Mouse (Mus musculus) stomach, embryonic 16.5 days (tissue): ENCODE data around the gene Sfxn1. TPM values are rescaled to one million over a fixed set of nuclear protein-coding genes. Genes with fewer than 3 reads are reported as not detected.

Experiments
- ATAC-seq: fragments of 200-750 bp; cut with Nextera tagmentation; 2 replicates; pipeline ENCODE4 v1.8.0; 2017; ENCODE audit warnings: moderate number of reproducible peaks, moderate TSS enrichment; ENCODE audit not compliant: insufficient read depth, low FRiP score
- H3K27ac ChIP-seq: fragments of 300-500 bp; sonication (generic); 2 replicates; pipeline ENCODE4 v1.5.1; 2014; ENCODE audit warnings: low read length
- H3K27me3 ChIP-seq: fragments of 300-500 bp; sonication (generic); 2 replicates; pipeline ENCODE4 v1.6.1; 2014; ENCODE audit warnings: low read length, control low read depth, mixed read lengths; ENCODE audit not compliant: control insufficient read depth, insufficient read depth
- H3K36me3 ChIP-seq: fragments of 300-500 bp; sonication (generic); 2 replicates; pipeline ENCODE4 v1.6.1; 2014; ENCODE audit warnings: low read length; ENCODE audit not compliant: control insufficient read depth, insufficient read depth
- H3K4me1 ChIP-seq: fragments of 300-500 bp; sonication (generic); 2 replicates; pipeline ENCODE4 v1.6.1; 2014; ENCODE audit warnings: low read length, control low read depth, mixed read lengths; ENCODE audit not compliant: control insufficient read depth, insufficient read depth
- H3K4me2 ChIP-seq: fragments of 300-500 bp; sonication (generic); 2 replicates; pipeline ENCODE4 v1.6.1; 2014; ENCODE audit warnings: low read depth, low read length, mixed read lengths
- H3K4me3 ChIP-seq: fragments of 300-500 bp; sonication (generic); replicated peaks from 2 replicates; pipeline ENCODE4 v1.5.1; 2014; ENCODE audit warnings: mild to moderate bottlenecking, low read length
- H3K9ac ChIP-seq: fragments of 300-500 bp; sonication (generic); 2 replicates; pipeline ENCODE4 v1.6.1; 2014; ENCODE audit warnings: low read length
- H3K9me3 ChIP-seq: fragments of 300-500 bp; sonication (generic); replicated peaks from 2 replicates; pipeline ENCODE4 v1.6.1; 2016; ENCODE audit warnings: low read length, control low read depth; ENCODE audit not compliant: control insufficient read depth
- WGBS: fragments of 180-500 bp; shearing (Covaris S2); extraction: QIAGEN DNeasy Blood & Tissue Kit; methylation state at CpG from one replicate; pipeline ENCODE4 v1.1.7; 2014; 5-methylcytosine and 5-hydroxymethylcytosine counted together
- polyA plus RNA-seq: library from polyadenylated mRNA; unstranded; fragments of >200 nt; fragmentation: Nextera tagmentation; extraction: Ambion mirVana; gene quantifications from 2 replicates; pipeline ENCODE4 v1.2.1, GENCODE M21; 2015

Sfxn1 gene
- polyA plus RNA-seq, 1 experiment from 2014 or later: 64.0 TPM

DNA sequence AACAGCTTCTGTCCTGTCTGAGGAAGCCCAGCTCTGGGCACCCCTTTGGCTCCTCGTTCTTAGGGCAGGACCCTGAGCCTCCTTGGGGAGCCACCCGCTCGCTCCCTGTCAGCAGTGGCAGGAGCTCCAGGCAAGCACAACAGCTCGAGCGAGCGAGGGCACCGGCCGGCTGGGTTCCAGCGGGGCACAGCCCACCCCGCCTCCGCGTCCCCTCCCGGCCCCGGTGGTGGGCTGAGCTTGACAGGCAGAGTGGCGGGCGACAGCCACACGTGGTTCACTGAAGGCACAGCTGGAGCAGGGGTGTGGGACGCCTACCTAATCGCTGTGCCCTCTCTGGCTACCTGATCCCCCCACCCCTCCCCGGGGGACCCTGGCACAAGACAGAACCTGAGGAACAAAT is 16.7 kb upstream of the Sfxn1 start:
- Histone ChIP-seq H3K4me2 (peak overlapping the region; percentile 90), H3K36me3 (no peaks in the 10 kb centered on the region), H3K4me3 (peak overlapping the region; percentile 50), H3K9me3 (no peaks in the 10 kb centered on the region), H3K9ac (peak overlapping the region; percentile 63), H3K27ac (no peak overlapping the region), H3K27me3 (peaks cover 24% of the 10 kb centered on the region), H3K4me1 (peaks cover 6% of the 10 kb centered on the region; the same call in 1 of the 2 replicates)
- WGBS: 1% methylated on average over 20 of the region's 20 CpGs
- ATAC-seq: no peak

DNA sequence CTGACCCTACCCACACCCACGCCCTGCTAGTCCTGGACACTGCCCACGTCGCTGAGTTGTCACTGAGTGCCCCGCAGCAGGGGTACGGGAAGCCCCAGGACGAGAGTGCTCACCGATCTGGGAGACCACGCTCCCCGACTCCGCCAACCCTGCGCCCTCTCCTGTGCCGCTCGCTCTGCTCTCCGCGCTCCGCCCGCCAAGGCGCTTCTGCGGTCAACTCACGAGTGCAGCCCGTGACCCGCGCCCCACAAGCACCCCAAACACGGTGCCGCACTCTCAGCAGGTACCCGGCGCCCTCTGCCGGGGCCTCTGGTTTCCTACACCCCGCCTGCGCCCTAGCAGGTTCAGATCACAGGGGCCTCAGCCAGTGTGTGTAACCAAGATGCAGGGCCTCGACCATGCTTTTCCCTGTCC is 16.2 kb upstream of the Sfxn1 start, which contains the start of gene Drd1:
Gene Drd1 (minus strand): TSS at position 258 of the 414 bp plus-strand sequence.
- Histone ChIP-seq H3K4me2 (peak within 1 kb of the TSS; percentile 90), H3K27ac (no peak within 1 kb of the TSS), H3K9me3 (no peaks in the 10 kb centered on the region), H3K4me3 (peak within 1 kb of the TSS; percentile 50), H3K4me1 (peaks cover 6% of the 10 kb centered on the region; the same call in 1 of the 2 replicates), H3K36me3 (no peaks in the 10 kb centered on the region), H3K9ac (peak within 1 kb of the TSS; percentile 63), H3K27me3 (peaks cover 24% of the 10 kb centered on the region)
- under 1% methylated on average over 31 of the region's 31 CpGs for WGBS
- peak; percentile 58; the same call in 1 of the 2 replicates for ATAC-seq

DNA sequence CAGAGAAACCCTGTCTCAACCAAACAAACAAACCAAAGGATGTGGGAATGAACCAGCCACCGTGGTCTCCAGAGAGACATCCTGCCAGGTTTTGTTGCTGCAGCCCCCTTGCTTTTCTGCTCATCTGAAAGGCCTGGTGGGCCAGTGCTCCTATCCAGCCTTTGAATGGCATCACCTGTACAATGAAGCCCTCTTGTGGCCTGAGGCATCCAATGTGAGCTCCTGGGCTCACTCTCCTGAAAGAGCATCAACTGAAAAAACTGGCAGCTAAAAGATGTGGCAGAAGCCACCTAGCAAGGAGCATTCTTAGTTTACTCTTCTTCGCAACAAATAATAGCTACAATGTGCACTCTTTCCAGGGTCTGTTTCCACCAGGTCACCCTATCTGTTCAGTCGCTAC is 9.6 kb upstream of the Sfxn1 start:
- 86% methylated on average over 3 of the region's 3 CpGs for whole genome bisulfite sequencing
- no peaks in the 10 kb centered on the region for H3K27me3 ChIP-seq
- no peaks in the 10 kb centered on the region for H3K36me3 ChIP-seq
- H3K9me3 ChIP-seq: no peaks in the 10 kb centered on the region
- no peaks in the 10 kb centered on the region for H3K4me1 ChIP-seq
- ATAC-seq: no peak
- no peak overlapping the region for H3K4me3 ChIP-seq
- H3K27ac ChIP-seq: no peak overlapping the region
- no peak overlapping the region for H3K9ac ChIP-seq
- no peak overlapping the region for H3K4me2 ChIP-seq

DNA sequence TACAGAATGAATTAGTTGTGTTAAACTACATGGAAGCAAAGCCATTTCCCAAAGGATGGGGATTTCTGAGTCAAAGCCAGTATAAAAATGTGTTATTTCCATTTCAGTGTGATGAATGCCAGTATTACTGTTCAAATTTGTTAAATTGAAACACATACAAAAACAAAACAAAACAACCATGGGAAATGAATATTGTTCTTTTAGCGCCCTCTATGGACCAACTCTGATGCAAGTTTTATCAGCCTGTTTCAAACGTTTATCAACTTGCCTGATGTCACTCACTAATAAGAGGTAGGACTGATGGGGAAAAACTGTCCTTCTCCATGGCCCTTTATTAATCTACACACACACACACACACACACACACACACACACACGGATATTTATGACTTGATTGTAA is 8.4 kb upstream of the Sfxn1 start:
- H3K4me1 ChIP-seq: no peaks in the 10 kb centered on the region
- H3K4me3 ChIP-seq: no peak overlapping the region
- H3K27me3 ChIP-seq: no peaks in the 10 kb centered on the region
- H3K9me3 ChIP-seq: no peaks in the 10 kb centered on the region
- 2% methylated on average over 3 of the region's 3 CpGs for WGBS
- H3K4me2 ChIP-seq: no peak overlapping the region
- no peak overlapping the region for H3K9ac ChIP-seq
- no peak for ATAC-seq
- H3K27ac ChIP-seq: no peak overlapping the region
- no peaks in the 10 kb centered on the region for H3K36me3 ChIP-seq

- H3K4me1 ChIP-seq: no peaks in the 10 kb centered on the region
- no peak overlapping the region for H3K27ac ChIP-seq
- no peak for ATAC-seq
- 79% methylated on average over 3 of the region's 3 CpGs for WGBS
- H3K9me3 ChIP-seq: no peaks in the 10 kb centered on the region
- H3K4me2 ChIP-seq: no peak overlapping the region
- no peak overlapping the region for H3K4me3 ChIP-seq
- H3K9ac ChIP-seq: no peak overlapping the region
- no peaks in the 10 kb centered on the region for H3K27me3 ChIP-seq
- H3K36me3 ChIP-seq: no peaks in the 10 kb centered on the region
These were observed 5.5 kb upstream of the Sfxn1 start for GRCm38 (mm10) chr13:54066081-54066746.

GRCm38 (mm10) chr13:54067617-54068166 is 4.0 kb upstream of the Sfxn1 start:
- Histone ChIP-seq H3K27me3 (no peaks in the 10 kb centered on the region), H3K36me3 (no peaks in the 10 kb centered on the region), H3K4me1 (peaks cover 6% of the 10 kb centered on the region; the same call in 1 of the 2 replicates), H3K27ac (no peak overlapping the region), H3K4me3 (no peak overlapping the region), H3K4me2 (no peak overlapping the region), H3K9ac (no peak overlapping the region), H3K9me3 (no peaks in the 10 kb centered on the region)
- WGBS: 45% methylated on average over 6 of the region's 6 CpGs
- ATAC-seq: no peak

- ATAC-seq: no peak
- H3K36me3 ChIP-seq: no peaks in the 10 kb centered on the region
- no peak overlapping the region for H3K4me2 ChIP-seq
- H3K27ac ChIP-seq: no peak overlapping the region
- H3K4me1 ChIP-seq: peaks cover 12% of the 10 kb centered on the region
- WGBS: 97% methylated on average over 9 of the region's 9 CpGs
- no peaks in the 10 kb centered on the region for H3K27me3 ChIP-seq
- H3K4me3 ChIP-seq: no peak overlapping the region
- no peak overlapping the region for H3K9ac ChIP-seq
- H3K9me3 ChIP-seq: no peaks in the 10 kb centered on the region
These were observed 658 bp upstream of the Sfxn1 start for GRCm38 (mm10) chr13:54071011-54071410.

- Histone ChIP-seq H3K27me3 (no peaks in the 10 kb centered on the region), H3K27ac (peak overlapping the region; percentile 85), H3K4me1 (peaks cover 12% of the 10 kb centered on the region), H3K36me3 (no peaks in the 10 kb centered on the region), H3K4me3 (peak overlapping the region; percentile 82), H3K4me2 (peak overlapping the region; percentile 78), H3K9me3 (no peaks in the 10 kb centered on the region), H3K9ac (peak overlapping the region; percentile 92)
- WGBS: 21% methylated on average over 10 of the region's 10 CpGs
- no peak for ATAC-seq
These were observed 923 bp downstream of the Sfxn1 start for GRCm38 (mm10) chr13:54072526-54073057.

DNA sequence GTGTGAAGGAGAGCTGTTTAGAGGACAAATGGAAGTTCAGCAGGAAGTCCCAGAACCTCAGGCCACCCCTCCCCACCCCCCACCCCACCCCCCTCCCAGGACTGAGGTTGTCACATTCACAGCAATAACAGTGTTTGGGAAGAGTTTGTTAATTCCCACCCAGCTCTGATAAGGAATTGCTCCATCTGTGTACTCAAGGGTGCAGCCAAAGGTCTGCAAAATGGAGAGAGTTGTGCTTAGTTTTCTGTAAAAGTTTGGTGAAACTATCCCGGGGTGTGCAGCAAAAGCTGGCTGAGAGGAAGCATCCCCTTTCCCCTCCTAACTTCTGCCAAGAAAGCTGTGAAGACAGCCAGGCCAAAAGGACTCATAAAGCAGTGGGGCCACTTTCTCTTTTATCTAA is 1.4 kb downstream of the Sfxn1 start:
- H3K9me3 ChIP-seq: no peaks in the 10 kb centered on the region
- H3K4me1 ChIP-seq: peaks cover 12% of the 10 kb centered on the region
- H3K36me3 ChIP-seq: no peaks in the 10 kb centered on the region
- no peaks in the 10 kb centered on the region for H3K27me3 ChIP-seq
- peak overlapping the region; percentile 92 for H3K9ac ChIP-seq
- peak; percentile 38; the same call in 1 of the 2 replicates for ATAC-seq
- peak overlapping the region; percentile 78 for H3K4me2 ChIP-seq
- peak overlapping the region; percentile 85 for H3K27ac ChIP-seq
- peak overlapping the region; percentile 82 for H3K4me3 ChIP-seq
- WGBS: 0% methylated on average over 1 of the region's 1 CpGs
